Mouse (Mus musculus): Measurements from ENCODE around the gene Sh3d21.

Gene Sh3d21

GRCm38 (mm10) chr4:126146974-126147532 lies 16.2 kb downstream of the Sh3d21 start:
- no peak for DNase-seq (ENCODE audit: low spot score in 2 of 2)

GRCm38 (mm10) chr4:126145396-126145795 lies 17.9 kb downstream of the Sh3d21 start:
- DNase-seq (ENCODE audit: low spot score in 2 of 2), result no peak

- no peak for DNase-seq (ENCODE audit: low spot score in 2 of 2)
These were observed 22.3 kb downstream of the Sh3d21 start for GRCm38 (mm10) chr4:126141021-126141420.

GRCm38 (mm10) chr4:126137773-126138172 lies 25.5 kb downstream of the Sh3d21 start:
- no peak for DNase-seq (ENCODE audit: low spot score in 2 of 2)

GRCm38 (mm10) chr4:126134639-126135038 lies 28.7 kb downstream of the Sh3d21 start:
- no peak for DNase-seq (ENCODE audit: low spot score in 2 of 2)

- no peak for DNase-seq (ENCODE audit: low spot score in 2 of 2)
These were observed 29.1 kb downstream of the Sh3d21 start for GRCm38 (mm10) chr4:126134236-126134635.

- no peak for DNase-seq (ENCODE audit: low spot score in 2 of 2)
These were observed 30.5 kb downstream of the Sh3d21 start for GRCm38 (mm10) chr4:126132636-126133264.

GRCm38 (mm10) chr4:126131290-126132121 lies 31.8 kb downstream of the Sh3d21 start:
- no peak for DNase-seq (ENCODE audit: low spot score in 2 of 2)

- no peak for DNase-seq (ENCODE audit: low spot score in 2 of 2)
These were observed 32.8 kb downstream of the Sh3d21 start for GRCm38 (mm10) chr4:126130502-126130901.

- DNase-seq (ENCODE audit: low spot score in 2 of 2), result no peak
These were observed 39.8 kb downstream of the Sh3d21 start for GRCm38 (mm10) chr4:126123309-126124040.

- no peak for DNase-seq (ENCODE audit: low spot score in 2 of 2)
These were observed 42.8 kb downstream of the Sh3d21 start for GRCm38 (mm10) chr4:126120506-126120905.

- DNase-seq (ENCODE audit: low spot score in 2 of 2), result no peak
These were observed 43.2 kb downstream of the Sh3d21 start for GRCm38 (mm10) chr4:126120052-126120451.

GRCm38 (mm10) chr4:126119051-126119450 lies 44.2 kb downstream of the Sh3d21 start:
- no peak for DNase-seq (ENCODE audit: low spot score in 2 of 2)

- no peak for DNase-seq (ENCODE audit: low spot score in 2 of 2)
These were observed 44.6 kb downstream of the Sh3d21 start for GRCm38 (mm10) chr4:126118651-126119050.

- DNase-seq (ENCODE audit: low spot score in 2 of 2), result no peak
These were observed 46.2 kb downstream of the Sh3d21 start for GRCm38 (mm10) chr4:126117116-126117515.

GRCm38 (mm10) chr4:126115871-126116521 lies 47.3 kb downstream of the Sh3d21 start:
- DNase-seq (ENCODE audit: low spot score in 2 of 2), result no peak

- DNase-seq (ENCODE audit: low spot score in 2 of 2), result no peak
These were observed 47.9 kb downstream of the Sh3d21 start for GRCm38 (mm10) chr4:126115411-126115810.

GRCm38 (mm10) chr4:126113943-126114342 lies 49.3 kb downstream of the Sh3d21 start:
- DNase-seq (ENCODE audit: low spot score in 2 of 2), result no peak

GRCm38 (mm10) chr4:126113243-126113642 lies 50.0 kb downstream of the Sh3d21 start:
- no peak for DNase-seq (ENCODE audit: low spot score in 2 of 2)

GRCm38 (mm10) chr4:126111153-126111549 lies 52.1 kb downstream of the Sh3d21 start:
- DNase-seq (ENCODE audit: low spot score in 2 of 2), result no peak

GRCm38 (mm10) chr4:126110374-126111152 lies 52.7 kb downstream of the Sh3d21 start:
- DNase-seq (ENCODE audit: low spot score in 2 of 2), result peak; percentile 80 to 88
